Mouse (Mus musculus) G1E-ER4 (cell line): ENCODE measurements around the gene Hsp90ab1. TPM values are rescaled to one million over a fixed set of nuclear protein-coding genes. Genes with fewer than 3 reads are reported as not detected.

ENCODE experiments used
- GATA1 ChIP-seq: IDR thresholded peaks from one replicate; pipeline ENCODE4 v1.8.0; 2012; ENCODE audit warnings: low read length, inconsistent platforms
- polyA plus RNA-seq: library from polyadenylated mRNA; stranded (reverse); fragments of >175 nt; gene quantifications from 2 replicates; pipeline ENCODE4 v1.2.3, GENCODE M21; 2012

Hsp90ab1 gene
- polyA plus RNA-seq, 1 experiment, result 319 TPM

- TF ChIP-seq GATA1, result no peak
Measured at GRCm38 (mm10) chr17:45574129-45574761, 1.2 kb upstream of the Hsp90ab1 start.

GRCm38 (mm10) chr17:45573780-45574123, 681 bp upstream of the Hsp90ab1 start:
- TF ChIP-seq GATA1, result no peak

GRCm38 (mm10) chr17:45572103-45573086, 676 bp downstream of the Hsp90ab1 start:
- no peak for TF ChIP-seq GATA1

- TF ChIP-seq GATA1, result no peak
Measured at GRCm38 (mm10) chr17:45569999-45570398, 3.1 kb downstream of the Hsp90ab1 start.

GRCm38 (mm10) chr17:45568990-45569389, 4.1 kb downstream of the Hsp90ab1 start:
- no peak for TF ChIP-seq GATA1

- TF ChIP-seq GATA1, result no peak
Measured at GRCm38 (mm10) chr17:45567162-45567601, 5.9 kb downstream of the Hsp90ab1 start.

GRCm38 (mm10) chr17:45566360-45567161, 6.5 kb downstream of the Hsp90ab1 start:
- no peak for TF ChIP-seq GATA1

- no peak for TF ChIP-seq GATA1
Measured at GRCm38 (mm10) chr17:45566031-45566359, 7.1 kb downstream of the Hsp90ab1 start.

- TF ChIP-seq GATA1, result no peak
Measured at GRCm38 (mm10) chr17:45565103-45565502, 8.0 kb downstream of the Hsp90ab1 start.

- TF ChIP-seq GATA1, result no peak
Measured at GRCm38 (mm10) chr17:45564531-45565084, 8.5 kb downstream of the Hsp90ab1 start.

- no peak for TF ChIP-seq GATA1
Measured at GRCm38 (mm10) chr17:45563655-45564530, 9.2 kb downstream of the Hsp90ab1 start, which contains the start of gene Slc35b2. Gene Slc35b2 (plus strand): TSS chr17:45563874.

- no peak for TF ChIP-seq GATA1
Measured at GRCm38 (mm10) chr17:45563216-45563615, 9.9 kb downstream of the Hsp90ab1 start.

- TF ChIP-seq GATA1, result no peak
Measured at GRCm38 (mm10) chr17:45559732-45560525, 13.1 kb downstream of the Hsp90ab1 start.
